Mouse (Mus musculus): ENCODE results near the gene Gm45799. TPM values are rescaled to one million over a fixed set of nuclear protein-coding genes. Genes with fewer than 3 reads are reported as not detected.

Gm45799 gene
- polyA plus RNA-seq, 1 experiment: 27.1 TPM

- H3K27ac ChIP-seq (ENCODE audit: insufficient read depth, low read length): peak overlapping the region; percentile 83
Measured at GRCm38 (mm10) chr7:105621053-105621452, 19.3 kb upstream of the Gm45799 start.

GRCm38 (mm10) chr7:105621646-105622292 is 18.6 kb upstream of the Gm45799 start:
- no peak for TF ChIP-seq CTCF (IDR thresholded peaks at IDR 0.05; ENCODE audit: borderline replicate concordance, insufficient read depth, low read length)
- no peak for TF ChIP-seq POLR2A (IDR thresholded peaks at IDR 0.05; ENCODE audit: low read depth, low read length)
- peaks cover 19% of the 10 kb centered on the region; the same call in 1 of the 2 replicates for H3K4me1 ChIP-seq (ENCODE audit: control insufficient read depth, insufficient read depth, low read length)
- H3K27ac ChIP-seq (ENCODE audit: insufficient read depth, low read length): peak overlapping the region; percentile 83
- no peak overlapping the region for H3K4me3 ChIP-seq (ENCODE audit: insufficient read depth, low read length)

More at GRCm38 (mm10) chr7:105621053-105621452, 19.3 kb upstream of the Gm45799 start:
- no peak overlapping the region for H3K4me3 ChIP-seq (ENCODE audit: insufficient read depth, low read length)
- TF ChIP-seq CTCF (IDR thresholded peaks at IDR 0.05; ENCODE audit: borderline replicate concordance, insufficient read depth, low read length) (no peak), POLR2A (IDR thresholded peaks at IDR 0.05; ENCODE audit: low read depth, low read length) (no peak)
- H3K4me1 ChIP-seq (ENCODE audit: control insufficient read depth, insufficient read depth, low read length): peaks cover 19% of the 10 kb centered on the region; the same call in 1 of the 2 replicates

- no peak for TF ChIP-seq POLR2A (IDR thresholded peaks at IDR 0.05; ENCODE audit: low read depth, low read length)
- TF ChIP-seq CTCF (IDR thresholded peaks at IDR 0.05; ENCODE audit: borderline replicate concordance, insufficient read depth, low read length): no peak
- Histone ChIP-seq H3K27ac (ENCODE audit: insufficient read depth, low read length) (no peak overlapping the region), H3K4me3 (ENCODE audit: insufficient read depth, low read length) (no peak overlapping the region), H3K4me1 (ENCODE audit: control insufficient read depth, insufficient read depth, low read length) (peaks cover 25% of the 10 kb centered on the region; the same call in 1 of the 2 replicates)
Measured at GRCm38 (mm10) chr7:105625397-105625796, 15.0 kb upstream of the Gm45799 start.

- Histone ChIP-seq H3K27ac (ENCODE audit: insufficient read depth, low read length) (no peak overlapping the region), H3K4me3 (ENCODE audit: insufficient read depth, low read length) (no peak overlapping the region), H3K4me1 (ENCODE audit: control insufficient read depth, insufficient read depth, low read length) (peaks cover 6% of the 10 kb centered on the region; the same call in 1 of the 2 replicates)
- TF ChIP-seq POLR2A (IDR thresholded peaks at IDR 0.05; ENCODE audit: low read depth, low read length): no peak
- TF ChIP-seq CTCF (IDR thresholded peaks at IDR 0.05; ENCODE audit: borderline replicate concordance, insufficient read depth, low read length): no peak
Measured at GRCm38 (mm10) chr7:105628633-105629032, 11.7 kb upstream of the Gm45799 start.

- Histone ChIP-seq H3K4me1 (ENCODE audit: control insufficient read depth, insufficient read depth, low read length) (peaks cover 9% of the 10 kb centered on the region; the same call in 1 of the 2 replicates), H3K27ac (ENCODE audit: insufficient read depth, low read length) (no peak overlapping the region)
- TF ChIP-seq POLR2A (IDR thresholded peaks at IDR 0.05; ENCODE audit: low read depth, low read length) (no peak), CTCF (IDR thresholded peaks at IDR 0.05; ENCODE audit: borderline replicate concordance, insufficient read depth, low read length) (no peak)
Measured at GRCm38 (mm10) chr7:105632551-105632972, 7.8 kb upstream of the Gm45799 start.

GRCm38 (mm10) chr7:105633127-105633800 is 7.1 kb upstream of the Gm45799 start, which contains the start of gene Trim3:
TSS of gene Trim3 (minus strand) at chr7:105633571.
- Histone ChIP-seq H3K27ac (ENCODE audit: insufficient read depth, low read length) (peak within 1 kb of the TSS; percentile 54), H3K4me1 (ENCODE audit: control insufficient read depth, insufficient read depth, low read length) (peaks cover 9% of the 10 kb centered on the region; the same call in 1 of the 2 replicates), H3K4me3 (ENCODE audit: insufficient read depth, low read length) (peak within 1 kb of the TSS; percentile 95)
- TF ChIP-seq POLR2A (IDR thresholded peaks at IDR 0.05; ENCODE audit: low read depth, low read length) (peak; percentile 27), CTCF (IDR thresholded peaks at IDR 0.05; ENCODE audit: borderline replicate concordance, insufficient read depth, low read length) (no peak)

More at GRCm38 (mm10) chr7:105632551-105632972, 7.8 kb upstream of the Gm45799 start:
- peak overlapping the region; percentile 95 for H3K4me3 ChIP-seq (ENCODE audit: insufficient read depth, low read length)

- H3K4me3 ChIP-seq (ENCODE audit: insufficient read depth, low read length): peak overlapping the region; percentile 25
- peaks cover 8% of the 10 kb centered on the region; the same call in 1 of the 2 replicates for H3K4me1 ChIP-seq (ENCODE audit: control insufficient read depth, insufficient read depth, low read length)
- peak; percentile 69 for TF ChIP-seq POLR2A (IDR thresholded peaks at IDR 0.05; ENCODE audit: low read depth, low read length)
- TF ChIP-seq CTCF (IDR thresholded peaks at IDR 0.05; ENCODE audit: borderline replicate concordance, insufficient read depth, low read length): no peak
- H3K27ac ChIP-seq (ENCODE audit: insufficient read depth, low read length): peak overlapping the region; percentile 54
Measured at GRCm38 (mm10) chr7:105633801-105634135, 6.6 kb upstream of the Gm45799 start.

GRCm38 (mm10) chr7:105634272-105634920 is 6.0 kb upstream of the Gm45799 start:
- Histone ChIP-seq H3K4me3 (ENCODE audit: insufficient read depth, low read length) (no peak overlapping the region), H3K4me1 (ENCODE audit: control insufficient read depth, insufficient read depth, low read length) (0 out of 2 replicates have a peak, but pooled peaks cover 3% of the 10 kb centered on the region), H3K27ac (ENCODE audit: insufficient read depth, low read length) (no peak overlapping the region)
- TF ChIP-seq CTCF (IDR thresholded peaks at IDR 0.05; ENCODE audit: borderline replicate concordance, insufficient read depth, low read length): no peak
- 0 out of 2 replicates have a peak, but pooled peaks have one; percentile 0 for TF ChIP-seq POLR2A (IDR thresholded peaks at IDR 0.05; ENCODE audit: low read depth, low read length)

- TF ChIP-seq CTCF (IDR thresholded peaks at IDR 0.05; ENCODE audit: borderline replicate concordance, insufficient read depth, low read length): no peak
- no peak for TF ChIP-seq POLR2A (IDR thresholded peaks at IDR 0.05; ENCODE audit: low read depth, low read length)
- no peak overlapping the region for H3K4me3 ChIP-seq (ENCODE audit: insufficient read depth, low read length)
- H3K27ac ChIP-seq (ENCODE audit: insufficient read depth, low read length): no peak overlapping the region
- H3K4me1 ChIP-seq (ENCODE audit: control insufficient read depth, insufficient read depth, low read length): 0 out of 2 replicates have a peak, but pooled peaks cover 3% of the 10 kb centered on the region
Measured at GRCm38 (mm10) chr7:105635726-105636125, 4.6 kb upstream of the Gm45799 start.
